Mouse (Mus musculus) neural tube, embryonic 14.5 days (tissue): ENCODE results near the gene Olfr876. TPM values are rescaled to one million over a fixed set of nuclear protein-coding genes. Genes with fewer than 3 reads are reported as not detected.

Experiments
- polyA plus RNA-seq: library from polyadenylated mRNA; unstranded; fragments of >200 nt; fragmentation: Nextera tagmentation; extraction: Ambion mirVana; gene quantifications from 2 replicates; pipeline ENCODE4 v1.2.1, GENCODE M21; 2014

Olfr876 gene
- polyA plus RNA-seq, 1 experiment from 2014 or later: not detected

Other genes starting within 250 kb of the Olfr876 start
- 12.1 and 12.4 TPM in 2 replicates for gene Siae, start 247.3 kb upstream of the Olfr876 start, polyA plus RNA-seq
- gene Spa17, start 189.3 kb upstream of the Olfr876 start, polyA plus RNA-seq: 10.5 and 11.2 TPM in 2 replicates
- 81.4 and 94.0 TPM in 2 replicates for gene Tbrg1, start 145.7 kb upstream of the Olfr876 start, polyA plus RNA-seq
- gene Panx3, start 133.8 kb upstream of the Olfr876 start, polyA plus RNA-seq: not detected in 2 replicates
- gene Olfr160, start 86.8 kb upstream of the Olfr876 start, polyA plus RNA-seq: not detected in 2 replicates
- gene Olfr874, start 57.9 kb upstream of the Olfr876 start, polyA plus RNA-seq: not detected in 2 replicates
- not detected in 2 replicates for gene Olfr875, start 31.2 kb upstream of the Olfr876 start, polyA plus RNA-seq
- gene Olfr877, start 51.2 kb downstream of the Olfr876 start, polyA plus RNA-seq: not detected in 2 replicates
- not detected in 2 replicates for gene Olfr145, start 93.7 kb downstream of the Olfr876 start, polyA plus RNA-seq
- not detected in 2 replicates for gene Olfr878, start 114.8 kb downstream of the Olfr876 start, polyA plus RNA-seq
- not detected in 2 replicates for gene Olfr881, start 188.8 kb downstream of the Olfr876 start, polyA plus RNA-seq
- not detected in 2 replicates for gene Olfr883, start 222.8 kb downstream of the Olfr876 start, polyA plus RNA-seq
- not detected in 2 replicates for gene Olfr884, start 243.5 kb downstream of the Olfr876 start, polyA plus RNA-seq